Mouse (Mus musculus) urinary bladder, adult 18-20 months (tissue): ENCODE measurements at regions not wholly inside any gene's neighbourhood (a gene's known extent, or its start where the extent isn't known, plus 50 kb on each side); places are given as distances from the start of the nearest gene placed in this dataset.
"Not testable (repeated sequence)": the region's sequence is repeated elsewhere in the genome, so short reads cannot be mapped to it uniquely, and the experiment has no call there.

Source experiments
- DNase-seq, 2 experiments: peaks; one replicate each; pipeline ENCODE4 v3.0.0; 2022; ENCODE audit warnings: low spot score in 2 of 2, mixed read lengths in 2 of 2

DNA sequence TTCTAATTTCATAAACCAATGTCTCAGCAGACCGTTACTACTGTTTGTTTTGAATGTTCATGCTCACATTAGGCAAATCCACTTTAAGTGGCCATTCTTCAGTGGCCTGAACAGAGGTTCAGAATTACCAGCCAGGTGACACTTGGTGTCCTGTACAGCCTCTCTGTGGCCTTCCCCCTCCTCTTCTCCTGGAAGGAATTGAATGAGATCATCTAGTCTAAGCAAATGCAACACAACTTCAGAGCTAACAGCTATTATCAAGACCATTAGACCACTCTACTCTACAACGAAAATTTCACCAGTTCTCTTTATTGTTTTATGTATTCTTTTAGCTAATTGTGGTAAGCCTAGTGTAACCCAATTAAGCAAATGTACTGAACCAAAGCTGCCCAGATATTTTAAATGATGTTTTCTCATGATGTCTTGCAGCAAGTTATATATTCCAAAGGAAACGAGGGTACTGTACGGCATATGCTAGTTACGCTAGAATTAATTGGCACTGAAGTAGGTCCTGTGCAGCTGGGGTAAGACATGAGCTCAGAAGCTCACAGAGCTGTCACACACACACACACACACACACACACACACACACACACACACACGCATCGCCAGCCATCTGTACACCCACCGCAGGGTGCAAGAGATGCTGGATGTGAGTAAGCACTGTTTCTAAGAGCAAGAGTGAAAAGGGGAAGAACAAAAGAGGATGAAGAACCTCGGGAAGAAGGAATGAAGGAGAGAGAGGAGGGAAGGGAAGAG, 176.7 kb upstream of the Afdn start:
- DNase-seq: no peak

DNA sequence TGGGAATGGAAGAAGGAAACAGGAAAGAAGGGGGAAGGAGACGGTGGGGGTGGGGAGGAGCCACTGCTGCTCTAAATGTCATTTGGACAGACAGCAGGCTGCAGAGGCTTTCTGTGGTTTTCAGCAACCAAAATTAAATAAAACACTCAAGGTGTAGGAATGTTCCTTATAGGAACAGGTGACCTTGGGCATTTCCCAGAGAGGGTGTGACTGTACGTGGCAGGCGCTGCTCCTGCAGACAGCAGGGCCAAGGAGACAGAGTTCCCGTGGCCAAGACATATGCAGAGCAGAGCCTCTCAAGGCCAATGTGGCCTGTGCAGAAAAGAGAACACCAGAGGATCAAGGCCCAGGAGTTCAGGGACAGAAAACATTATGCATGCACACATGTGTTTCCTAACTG, 175.9 kb upstream of the Afdn start:
- DNase-seq: no peak

DNA sequence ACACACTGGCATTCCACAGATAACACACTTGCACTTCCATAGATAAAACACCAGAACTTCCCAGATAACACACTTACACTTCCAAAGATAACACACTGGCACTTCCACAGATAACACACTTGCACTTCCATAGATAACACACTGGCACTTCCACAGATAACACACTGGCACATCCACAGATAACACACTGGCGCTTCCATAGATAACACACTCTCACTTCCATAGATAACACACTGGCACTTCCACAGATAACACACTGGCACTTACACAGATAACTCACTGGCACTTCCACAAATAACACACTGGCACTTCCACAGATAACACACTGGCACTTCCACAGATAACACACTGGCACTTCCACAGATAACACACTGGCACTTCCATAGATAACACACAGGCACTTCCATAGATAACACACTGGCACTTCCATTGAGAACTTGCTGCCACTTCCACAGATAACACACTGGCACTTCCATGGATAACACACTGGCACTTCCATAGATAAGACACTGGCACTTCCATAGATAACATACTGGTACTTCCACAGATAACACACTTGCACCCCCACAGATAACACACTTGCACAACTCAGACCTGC, 170.0 kb upstream of the Afdn start:
- DNase-seq: not testable (repeated sequence)
